Mouse (Mus musculus): Measurements from ENCODE around the gene Ess2. TPM values are rescaled to one million over a fixed set of nuclear protein-coding genes. Genes with fewer than 3 reads are reported as not detected.

Gene Ess2
- polyA plus RNA-seq, 1 experiment from 2014 or later = 44.6 TPM

- H3K9ac ChIP-seq (replicated peaks; ENCODE audit: low read length) = no peak overlapping the region
- H3K4me3 ChIP-seq (replicated peaks; ENCODE audit: low read depth, low read length) = no peak overlapping the region
- no peaks in the 10 kb centered on the region for H3K27me3 ChIP-seq (ENCODE audit: control insufficient read depth, insufficient read depth, low read length)
- no peak overlapping the region for H3K27ac ChIP-seq (replicated peaks; ENCODE audit: low read depth, low read length)
- H3K36me3 ChIP-seq (ENCODE audit: control insufficient read depth, insufficient read depth, low read length) = peaks cover 62% of the 10 kb centered on the region
- DNase-seq (peak; percentile 61), ATAC-seq (ENCODE audit: low FRiP score, low TSS enrichment) (no peak)
- H3K4me2 ChIP-seq (ENCODE audit: low read length) = no peak overlapping the region
- H3K4me1 ChIP-seq (ENCODE audit: control insufficient read depth, insufficient read depth, low read length) = peaks cover 7% of the 10 kb centered on the region; the same call in 1 of the 2 replicates
- no peaks in the 10 kb centered on the region for H3K9me3 ChIP-seq (ENCODE audit: control insufficient read depth, low read length)
Measured at GRCm38 (mm10) chr16:17858592-17858991, 52.6 kb downstream of the Ess2 start.

- ATAC-seq (ENCODE audit: low FRiP score, low TSS enrichment) (no peak), DNase-seq (no peak)
- Histone ChIP-seq H3K4me3 (replicated peaks; ENCODE audit: low read depth, low read length) (no peak overlapping the region), H3K4me2 (ENCODE audit: low read length) (no peak overlapping the region), H3K27ac (replicated peaks; ENCODE audit: low read depth, low read length) (no peak overlapping the region), H3K27me3 (ENCODE audit: control insufficient read depth, insufficient read depth, low read length) (no peaks in the 10 kb centered on the region), H3K4me1 (ENCODE audit: control insufficient read depth, insufficient read depth, low read length) (0 out of 2 replicates have a peak, but pooled peaks cover 3% of the 10 kb centered on the region), H3K9ac (replicated peaks; ENCODE audit: low read length) (no peak overlapping the region), H3K9me3 (ENCODE audit: control insufficient read depth, low read length) (no peaks in the 10 kb centered on the region), H3K36me3 (ENCODE audit: control insufficient read depth, insufficient read depth, low read length) (peaks cover 74% of the 10 kb centered on the region)
- 93% methylated on average over 7 of the region's 7 CpGs for WGBS
Measured at GRCm38 (mm10) chr16:17857157-17857556, 54.0 kb downstream of the Ess2 start.

GRCm38 (mm10) chr16:17853263-17853662 is 57.9 kb downstream of the Ess2 start:
- Histone ChIP-seq H3K9me3 (ENCODE audit: control insufficient read depth, low read length) (no peaks in the 10 kb centered on the region), H3K4me1 (ENCODE audit: control insufficient read depth, insufficient read depth, low read length) (no peaks in the 10 kb centered on the region), H3K27me3 (ENCODE audit: control insufficient read depth, insufficient read depth, low read length) (no peaks in the 10 kb centered on the region), H3K9ac (replicated peaks; ENCODE audit: low read length) (no peak overlapping the region), H3K4me2 (ENCODE audit: low read length) (no peak overlapping the region), H3K4me3 (replicated peaks; ENCODE audit: low read depth, low read length) (no peak overlapping the region), H3K36me3 (ENCODE audit: control insufficient read depth, insufficient read depth, low read length) (peaks cover 87% of the 10 kb centered on the region), H3K27ac (replicated peaks; ENCODE audit: low read depth, low read length) (no peak overlapping the region)
- ATAC-seq (ENCODE audit: low FRiP score, low TSS enrichment) = no peak
- no peak for DNase-seq
- 91% methylated on average over 2 of the region's 2 CpGs for WGBS

GRCm38 (mm10) chr16:17851860-17852259 is 59.3 kb downstream of the Ess2 start:
- Histone ChIP-seq H3K36me3 (ENCODE audit: control insufficient read depth, insufficient read depth, low read length) (peaks cover 87% of the 10 kb centered on the region), H3K9ac (replicated peaks; ENCODE audit: low read length) (no peak overlapping the region), H3K4me2 (ENCODE audit: low read length) (no peak overlapping the region), H3K4me1 (ENCODE audit: control insufficient read depth, insufficient read depth, low read length) (no peaks in the 10 kb centered on the region), H3K4me3 (replicated peaks; ENCODE audit: low read depth, low read length) (no peak overlapping the region), H3K9me3 (ENCODE audit: control insufficient read depth, low read length) (no peaks in the 10 kb centered on the region), H3K27ac (replicated peaks; ENCODE audit: low read depth, low read length) (no peak overlapping the region), H3K27me3 (ENCODE audit: control insufficient read depth, insufficient read depth, low read length) (no peaks in the 10 kb centered on the region)
- WGBS = 98% methylated on average over 1 of the region's 1 CpGs
- DNase-seq = no peak
- no peak for ATAC-seq (ENCODE audit: low FRiP score, low TSS enrichment)

GRCm38 (mm10) chr16:17851331-17851730 is 59.8 kb downstream of the Ess2 start:
- peaks cover 87% of the 10 kb centered on the region for H3K36me3 ChIP-seq (ENCODE audit: control insufficient read depth, insufficient read depth, low read length)
- H3K4me3 ChIP-seq (replicated peaks; ENCODE audit: low read depth, low read length) = no peak overlapping the region
- no peaks in the 10 kb centered on the region for H3K4me1 ChIP-seq (ENCODE audit: control insufficient read depth, insufficient read depth, low read length)
- H3K4me2 ChIP-seq (ENCODE audit: low read length) = no peak overlapping the region
- no peaks in the 10 kb centered on the region for H3K27me3 ChIP-seq (ENCODE audit: control insufficient read depth, insufficient read depth, low read length)
- 96% methylated on average over 5 of the region's 5 CpGs for WGBS
- no peak overlapping the region for H3K9ac ChIP-seq (replicated peaks; ENCODE audit: low read length)
- no peak for ATAC-seq (ENCODE audit: low FRiP score, low TSS enrichment)
- H3K27ac ChIP-seq (replicated peaks; ENCODE audit: low read depth, low read length) = no peak overlapping the region
- H3K9me3 ChIP-seq (ENCODE audit: control insufficient read depth, low read length) = no peaks in the 10 kb centered on the region
- DNase-seq = no peak

Other genes starting within 250 kb of the Ess2 start
- gene Med15, start 178.5 kb downstream of the Ess2 start, polyA plus RNA-seq (2014; fragmentation: Nextera tagmentation; extraction: Ambion mirVana) = 37.2 and 39.8 TPM in 2 replicates
- gene Klhl22, start 151.7 kb downstream of the Ess2 start, polyA plus RNA-seq (2014; fragmentation: Nextera tagmentation; extraction: Ambion mirVana) = 75.5 and 75.6 TPM in 2 replicates
- gene Scarf2, start 114.1 kb downstream of the Ess2 start, polyA plus RNA-seq (2014; fragmentation: Nextera tagmentation; extraction: Ambion mirVana) = 0.55 and 1.0 TPM in 2 replicates
- 2.4 and 5.3 TPM in 2 replicates for gene B830017H08Rik, start 78.2 kb downstream of the Ess2 start, polyA plus RNA-seq (2014; fragmentation: Nextera tagmentation; extraction: Ambion mirVana)
- 3.8 and 3.9 TPM in 2 replicates for gene Car15, start 73.0 kb downstream of the Ess2 start, polyA plus RNA-seq (2014; fragmentation: Nextera tagmentation; extraction: Ambion mirVana)
- 0.54 and 0.55 TPM in 2 replicates for gene Gm20518, start 19.7 kb downstream of the Ess2 start, polyA plus RNA-seq (2014; fragmentation: Nextera tagmentation; extraction: Ambion mirVana)
- gene Tssk1, start 17.1 kb downstream of the Ess2 start, polyA plus RNA-seq (2014; fragmentation: Nextera tagmentation; extraction: Ambion mirVana) = 0.08 and 0.09 TPM in 2 replicates
- gene Dgcr2, start 12.8 kb downstream of the Ess2 start, polyA plus RNA-seq (2014; fragmentation: Nextera tagmentation; extraction: Ambion mirVana) = 104 and 108 TPM in 2 replicates
- not detected in 2 replicates for gene Tssk2, start 12.7 kb downstream of the Ess2 start, polyA plus RNA-seq (2014; fragmentation: Nextera tagmentation; extraction: Ambion mirVana)
- gene Gsc2, start 3.7 kb upstream of the Ess2 start, polyA plus RNA-seq (2014; fragmentation: Nextera tagmentation; extraction: Ambion mirVana) = 0.84 and 0.93 TPM in 2 replicates
- 145 and 157 TPM in 2 replicates for gene Slc25a1, start 16.9 kb upstream of the Ess2 start, polyA plus RNA-seq (2014; fragmentation: Nextera tagmentation; extraction: Ambion mirVana)
- not detected in 2 replicates for gene Vpreb2, start 69.1 kb upstream of the Ess2 start, polyA plus RNA-seq (2014; fragmentation: Nextera tagmentation; extraction: Ambion mirVana)
- gene Dgcr6, start 141.5 kb upstream of the Ess2 start, polyA plus RNA-seq (2014; fragmentation: Nextera tagmentation; extraction: Ambion mirVana) = 157 and 187 TPM in 2 replicates
- 3.3 and 4.0 TPM in 2 replicates for gene Prodh, start 178.9 kb upstream of the Ess2 start, polyA plus RNA-seq (2014; fragmentation: Nextera tagmentation; extraction: Ambion mirVana)
- 18.6 and 28.6 TPM in 2 replicates for gene Rtn4r, start 216.3 kb upstream of the Ess2 start, polyA plus RNA-seq (2014; fragmentation: Nextera tagmentation; extraction: Ambion mirVana)